Mouse (Mus musculus) midbrain, embryonic 13.5 days (tissue): ENCODE data around the gene Pcca. TPM values are rescaled to one million over a fixed set of nuclear protein-coding genes. Genes with fewer than 3 reads are reported as not detected.

ENCODE experiments used
- ATAC-seq: fragments of 200-750 bp; cut with Nextera tagmentation; 2 replicates; pipeline ENCODE4 v1.8.0; 2017; ENCODE audit warnings: mild to moderate bottlenecking, moderate TSS enrichment, moderate library complexity
- H3K27ac ChIP-seq: fragments of 300-500 bp; sonication (generic); 2 replicates; pipeline ENCODE4 v1.5.1; 2015; ENCODE audit warnings: inconsistent platforms, mild to moderate bottlenecking, moderate library complexity
- H3K27me3 ChIP-seq: fragments of 300-500 bp; sonication (generic); 2 replicates; pipeline ENCODE4 v1.6.1; 2015; ENCODE audit warnings: mild to moderate bottlenecking, inconsistent platforms
- H3K36me3 ChIP-seq: fragments of 300-500 bp; sonication (generic); 2 replicates; pipeline ENCODE4 v1.6.1; 2015; ENCODE audit warnings: mild to moderate bottlenecking, inconsistent platforms
- H3K4me1 ChIP-seq: fragments of 300-500 bp; sonication (generic); replicated peaks from 2 replicates; pipeline ENCODE4 v1.6.1; 2015; ENCODE audit warnings: inconsistent platforms
- H3K4me2 ChIP-seq: fragments of 300-500 bp; sonication (generic); replicated peaks from 2 replicates; pipeline ENCODE4 v1.6.1; 2015; ENCODE audit warnings: moderate library complexity, mild to moderate bottlenecking, inconsistent platforms
- H3K4me3 ChIP-seq: fragments of 300-500 bp; sonication (generic); replicated peaks from 2 replicates; pipeline ENCODE4 v1.5.1; 2015; ENCODE audit warnings: mild to moderate bottlenecking, inconsistent platforms
- H3K9ac ChIP-seq: fragments of 300-500 bp; sonication (generic); replicated peaks from 2 replicates; pipeline ENCODE4 v1.6.1; 2015; ENCODE audit warnings: mild to moderate bottlenecking, inconsistent platforms
- H3K9me3 ChIP-seq: fragments of 300-500 bp; sonication (generic); 2 replicates; pipeline ENCODE4 v1.6.1; 2016; ENCODE audit warnings: mild to moderate bottlenecking, inconsistent platforms
- WGBS: fragments of 180-500 bp; shearing (Covaris S2); methylation state at CpG from one replicate; pipeline ENCODE4 v1.1.7; 2015; 5-methylcytosine and 5-hydroxymethylcytosine counted together
- polyA plus RNA-seq: library from polyadenylated mRNA; unstranded; fragments of >200 nt; fragmentation: Nextera tagmentation; extraction: Ambion mirVana; gene quantifications from 2 replicates; pipeline ENCODE4 v1.2.1, GENCODE M21; 2015

Gene Pcca
- polyA plus RNA-seq, 1 experiment from 2014 or later = 27.4 TPM

GRCm38 (mm10) chr14:122902136-122902535, 368.0 kb downstream of the Pcca start:
- Histone ChIP-seq H3K4me1 (no peaks in the 10 kb centered on the region), H3K27ac (no peak overlapping the region), H3K4me3 (no peak overlapping the region), H3K27me3 (no peaks in the 10 kb centered on the region), H3K9ac (no peak overlapping the region), H3K4me2 (no peak overlapping the region), H3K36me3 (no peaks in the 10 kb centered on the region), H3K9me3 (no peaks in the 10 kb centered on the region; the same call in 1 of the 2 replicates)
- ATAC-seq = no peak
- 67% methylated on average over 2 of the region's 2 CpGs for WGBS

GRCm38 (mm10) chr14:122902884-122903283, 368.8 kb downstream of the Pcca start:
- no peak overlapping the region for H3K9ac ChIP-seq
- H3K27me3 ChIP-seq = no peaks in the 10 kb centered on the region
- no peak overlapping the region for H3K4me2 ChIP-seq
- H3K9me3 ChIP-seq = no peaks in the 10 kb centered on the region; the same call in 1 of the 2 replicates
- ATAC-seq = peak; percentile 45; the same call in 1 of the 2 replicates
- no peak overlapping the region for H3K27ac ChIP-seq
- no peak overlapping the region for H3K4me3 ChIP-seq
- WGBS = 81% methylated on average over 4 of the region's 4 CpGs
- no peaks in the 10 kb centered on the region for H3K4me1 ChIP-seq
- H3K36me3 ChIP-seq = peaks cover under 1% of the 10 kb centered on the region; the same call in 1 of the 2 replicates

DNA sequence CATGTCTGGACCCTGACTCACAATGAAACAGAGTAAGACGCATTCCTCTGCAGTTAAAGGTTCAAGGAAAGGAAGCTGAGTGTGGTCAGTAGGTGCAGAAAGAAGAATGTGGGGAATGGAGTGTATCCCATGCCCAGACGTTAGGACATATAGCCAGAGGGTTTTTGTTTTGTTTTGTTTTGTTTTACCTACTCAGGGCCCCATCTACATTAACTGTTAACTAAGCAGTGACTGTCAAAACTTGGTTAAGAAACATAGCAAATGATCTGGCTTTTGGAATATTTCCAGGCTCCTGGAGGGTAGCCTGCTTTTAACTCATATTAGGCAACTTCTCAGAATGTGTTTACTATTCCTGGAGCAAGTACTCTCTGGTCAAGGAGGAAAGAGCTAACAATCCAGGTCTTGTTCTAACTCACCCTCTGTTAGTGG, 369.8 kb downstream of the Pcca start:
- no peak for ATAC-seq

DNA sequence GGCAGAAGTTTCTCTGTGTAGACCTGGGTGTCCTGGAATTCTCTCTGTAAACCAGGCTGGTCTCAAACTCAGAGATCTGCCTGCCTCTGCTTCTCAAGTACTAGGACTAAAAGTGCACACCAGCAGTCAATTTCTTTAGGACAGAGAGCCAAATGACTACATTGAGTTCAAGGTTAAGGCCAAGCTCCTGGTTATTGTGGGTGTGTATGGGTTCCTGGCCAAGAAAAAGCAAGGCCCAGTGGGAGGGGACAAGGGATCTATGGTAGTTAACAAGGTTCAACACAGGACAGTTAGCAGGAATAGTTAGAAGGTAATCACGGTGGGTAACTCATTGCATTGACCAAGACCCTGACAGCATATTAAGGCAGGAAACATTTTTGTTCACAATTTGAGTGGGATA, 370.9 kb downstream of the Pcca start:
- Histone ChIP-seq H3K4me1 (no peaks in the 10 kb centered on the region), H3K4me3 (no peak overlapping the region), H3K36me3 (peaks cover 8% of the 10 kb centered on the region; the same call in 1 of the 2 replicates), H3K27me3 (no peaks in the 10 kb centered on the region), H3K9me3 (peaks cover 5% of the 10 kb centered on the region), H3K9ac (no peak overlapping the region), H3K4me2 (no peak overlapping the region), H3K27ac (no peak overlapping the region)
- WGBS = 98% methylated on average over 1 of the region's 1 CpGs
- ATAC-seq = no peak

More for the DNA sequence above, 369.8 kb downstream of the Pcca start:
- whole genome bisulfite sequencing = 73% methylated on average over 2 of the region's 2 CpGs
- H3K4me3 ChIP-seq = no peak overlapping the region
- H3K4me1 ChIP-seq = no peaks in the 10 kb centered on the region
- peaks cover 5% of the 10 kb centered on the region for H3K9me3 ChIP-seq
- no peak overlapping the region for H3K27ac ChIP-seq
- peaks cover 8% of the 10 kb centered on the region; the same call in 1 of the 2 replicates for H3K36me3 ChIP-seq
- H3K9ac ChIP-seq = no peak overlapping the region
- H3K27me3 ChIP-seq = no peaks in the 10 kb centered on the region
- no peak overlapping the region for H3K4me2 ChIP-seq

DNA sequence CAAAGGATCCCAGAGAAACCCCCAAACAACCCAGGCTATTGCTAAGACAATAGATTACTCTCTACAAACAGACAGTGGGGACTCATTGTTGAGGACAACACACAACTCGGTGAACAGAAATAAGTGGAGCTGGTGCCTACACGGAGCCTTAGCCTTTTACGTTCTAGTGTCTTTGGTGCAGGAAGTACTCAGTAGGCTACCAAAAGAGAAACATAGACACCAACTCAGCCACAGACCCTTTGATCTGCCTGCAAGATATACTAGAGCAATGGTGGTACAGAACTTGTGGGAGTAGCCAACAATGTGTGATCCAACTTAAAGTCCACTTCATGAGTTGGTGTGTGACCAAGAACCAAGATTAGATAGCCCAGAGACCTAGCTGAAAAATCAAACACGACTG, 374.0 kb downstream of the Pcca start:
- WGBS = 93% methylated on average over 4 of the region's 4 CpGs
- Histone ChIP-seq H3K9ac (no peak overlapping the region), H3K4me1 (peaks cover 7% of the 10 kb centered on the region), H3K4me2 (no peak overlapping the region), H3K4me3 (no peak overlapping the region), H3K9me3 (peaks cover 5% of the 10 kb centered on the region), H3K27ac (no peak overlapping the region), H3K36me3 (peaks cover 8% of the 10 kb centered on the region; the same call in 1 of the 2 replicates), H3K27me3 (peaks cover 23% of the 10 kb centered on the region)
- no peak for ATAC-seq

DNA sequence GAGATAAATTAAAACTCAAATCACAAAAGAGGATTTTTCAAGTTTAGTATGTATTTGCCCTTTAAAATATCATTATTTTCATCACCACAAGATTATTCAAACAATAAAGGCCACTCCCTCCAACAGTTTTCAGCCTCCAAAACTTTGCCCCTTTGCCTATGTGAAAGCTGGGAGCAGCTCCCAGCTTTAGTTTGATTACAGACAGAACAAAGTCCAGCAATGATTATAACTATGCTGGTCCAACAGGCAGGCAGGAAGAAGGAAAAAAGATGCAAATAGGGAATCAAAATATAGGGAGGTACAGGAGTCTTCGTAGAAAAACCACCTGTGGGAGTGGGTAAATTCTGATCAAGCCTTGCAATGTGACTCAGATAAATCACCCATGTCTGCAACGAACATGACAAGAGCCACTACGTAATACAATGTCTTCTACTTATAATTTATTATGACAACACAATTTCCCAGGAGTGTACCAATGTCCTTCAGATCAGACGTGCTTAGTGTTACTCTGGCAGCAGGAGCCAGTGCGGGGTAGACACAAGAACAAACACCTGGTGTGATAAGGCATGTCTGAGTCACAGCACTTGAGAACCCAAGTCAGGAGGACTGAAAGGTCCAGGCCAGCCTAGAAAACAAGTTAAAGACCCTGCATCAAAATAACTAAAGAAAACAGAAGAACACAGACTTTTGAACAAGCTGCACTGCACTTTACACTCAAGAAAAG, 375.4 kb downstream of the Pcca start:
- peaks cover 11% of the 10 kb centered on the region for H3K4me1 ChIP-seq

DNA sequence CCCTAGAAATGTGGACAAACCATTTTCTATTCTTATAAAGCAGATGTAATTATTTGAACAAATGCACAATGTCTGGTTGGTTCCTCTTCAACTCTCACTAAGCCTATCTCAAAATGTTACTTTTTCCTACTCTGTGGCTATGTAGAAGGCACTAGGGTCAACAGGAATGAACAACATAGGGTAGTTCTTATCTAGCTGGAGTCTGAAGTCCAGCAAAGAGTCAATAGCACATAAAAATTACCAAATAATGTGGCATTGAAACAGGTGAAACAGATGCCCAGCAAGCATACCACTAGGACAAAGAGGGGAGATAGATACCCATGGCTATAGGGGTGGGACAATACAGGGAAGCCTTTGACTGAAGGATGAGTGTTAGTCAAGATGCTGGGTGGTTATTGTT, 377.1 kb downstream of the Pcca start:
- no peak for ATAC-seq

More for the DNA sequence above, 375.4 kb downstream of the Pcca start:
- ATAC-seq = no peak
- Histone ChIP-seq H3K4me2 (no peak overlapping the region), H3K9me3 (peaks cover 5% of the 10 kb centered on the region), H3K27me3 (peaks cover 35% of the 10 kb centered on the region), H3K27ac (no peak overlapping the region), H3K9ac (no peak overlapping the region), H3K4me3 (no peak overlapping the region), H3K36me3 (peaks cover 8% of the 10 kb centered on the region; the same call in 1 of the 2 replicates)
- 88% methylated on average over 5 of the region's 5 CpGs for WGBS

GRCm38 (mm10) chr14:122912137-122912536, 378.0 kb downstream of the Pcca start:
- peaks cover 8% of the 10 kb centered on the region; the same call in 1 of the 2 replicates for H3K36me3 ChIP-seq
- H3K4me3 ChIP-seq = no peak overlapping the region
- 46% methylated on average over 1 of the region's 1 CpGs for WGBS
- H3K9me3 ChIP-seq = peaks cover 5% of the 10 kb centered on the region
- no peak for ATAC-seq
- H3K4me1 ChIP-seq = peaks cover 11% of the 10 kb centered on the region
- peak overlapping the region; percentile 99 for H3K4me2 ChIP-seq
- no peak overlapping the region for H3K27ac ChIP-seq
- H3K27me3 ChIP-seq = peaks cover 35% of the 10 kb centered on the region
- no peak overlapping the region for H3K9ac ChIP-seq

More for the DNA sequence above, 377.1 kb downstream of the Pcca start:
- Histone ChIP-seq H3K4me1 (peaks cover 11% of the 10 kb centered on the region), H3K9me3 (peaks cover 5% of the 10 kb centered on the region), H3K9ac (no peak overlapping the region), H3K4me2 (no peak overlapping the region), H3K27ac (no peak overlapping the region), H3K36me3 (peaks cover 8% of the 10 kb centered on the region; the same call in 1 of the 2 replicates), H3K27me3 (peaks cover 35% of the 10 kb centered on the region), H3K4me3 (no peak overlapping the region)

DNA sequence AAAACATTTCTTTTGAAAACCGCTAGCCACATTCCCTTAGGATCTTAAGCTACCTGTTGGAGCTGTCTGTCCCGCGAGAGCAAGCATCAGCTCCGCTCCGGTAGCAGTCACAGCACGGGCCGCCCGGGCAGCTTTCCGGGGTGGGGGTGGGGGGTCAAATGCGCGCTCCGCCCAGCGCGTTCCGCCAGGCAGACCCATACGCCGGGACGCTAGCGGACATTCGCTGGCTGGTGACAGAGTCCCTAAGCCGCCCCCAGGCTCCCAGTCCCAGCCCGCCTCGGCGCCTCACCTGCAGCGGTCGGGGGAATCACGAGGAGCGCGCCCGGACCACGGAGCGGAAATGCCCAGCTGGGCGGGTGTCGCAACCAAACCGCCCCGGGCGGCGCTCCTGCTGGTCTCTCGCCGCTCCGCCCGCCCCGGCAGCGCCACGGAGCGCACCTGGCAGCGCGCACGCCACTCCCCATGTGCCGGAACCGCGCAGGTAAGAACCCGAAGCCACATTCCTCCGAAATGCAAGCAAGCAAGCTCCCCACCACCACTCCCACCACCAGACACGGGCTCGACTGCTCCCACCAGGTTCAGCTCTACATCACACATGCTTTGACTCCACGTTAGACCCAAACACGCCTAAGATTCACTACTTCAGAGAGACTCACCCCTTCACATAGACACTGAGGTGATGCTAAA, 378.8 kb downstream of the Pcca start:
- Histone ChIP-seq H3K4me3 (peak overlapping the region; percentile 60), H3K27me3 (peaks cover 35% of the 10 kb centered on the region), H3K27ac (no peak overlapping the region), H3K36me3 (peaks cover 10% of the 10 kb centered on the region; the same call in 1 of the 2 replicates), H3K9ac (peak overlapping the region; percentile 74), H3K4me2 (peak overlapping the region; percentile 99), H3K4me1 (peaks cover 11% of the 10 kb centered on the region), H3K9me3 (peaks cover 5% of the 10 kb centered on the region)
- peak; percentile 88 for ATAC-seq
- WGBS = under 1% methylated on average over 55 of the region's 58 CpGs

GRCm38 (mm10) chr14:122913657-122914056, 379.5 kb downstream of the Pcca start, which contains the start of gene Ggact:
Gene Ggact, minus strand, starts transcription at chr14:122913757.
- Histone ChIP-seq H3K36me3 (0 out of 2 replicates have a peak, but pooled peaks cover 6% of the 10 kb centered on the region), H3K4me1 (peaks cover 11% of the 10 kb centered on the region), H3K4me3 (peak within 1 kb of the TSS; percentile 60), H3K9me3 (peaks cover under 1% of the 10 kb centered on the region), H3K4me2 (peak within 1 kb of the TSS; percentile 99), H3K9ac (peak within 1 kb of the TSS; percentile 74), H3K27ac (no peak within 1 kb of the TSS), H3K27me3 (peaks cover 35% of the 10 kb centered on the region)
- 70% methylated on average over 6 of the region's 6 CpGs for WGBS
- ATAC-seq = no peak

- WGBS = 100% methylated on average over 1 of the region's 1 CpGs
- Histone ChIP-seq H3K9me3 (no peaks in the 10 kb centered on the region), H3K9ac (no peak overlapping the region), H3K27ac (no peak overlapping the region), H3K4me2 (no peak overlapping the region), H3K4me3 (no peak overlapping the region), H3K27me3 (peaks cover 14% of the 10 kb centered on the region), H3K4me1 (peaks cover 8% of the 10 kb centered on the region), H3K36me3 (peaks cover 21% of the 10 kb centered on the region)
- ATAC-seq = no peak
These were observed 383.6 kb downstream of the Pcca start for GRCm38 (mm10) chr14:122917676-122918075.

DNA sequence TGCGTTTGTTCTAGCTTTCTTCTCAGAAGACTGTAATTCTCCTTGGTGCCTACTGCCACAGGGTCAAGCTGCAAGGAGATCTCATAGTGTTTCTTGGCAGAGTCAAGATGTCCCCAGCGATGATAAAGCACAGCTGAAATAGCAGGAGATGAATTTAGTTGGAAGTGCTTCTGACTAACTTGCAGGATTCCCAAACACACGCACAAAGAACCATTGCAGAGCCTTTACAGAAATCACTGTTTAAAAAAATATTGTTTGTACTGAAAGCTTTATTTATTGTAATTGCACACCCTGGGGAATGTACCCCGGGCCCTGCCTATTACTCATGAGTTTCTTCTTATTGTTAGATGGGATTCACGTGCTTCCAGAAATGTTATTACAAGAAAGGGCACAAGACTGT, 385.9 kb downstream of the Pcca start:
- no peaks in the 10 kb centered on the region for H3K9me3 ChIP-seq
- H3K4me1 ChIP-seq = no peaks in the 10 kb centered on the region
- 87% methylated on average over 5 of the region's 5 CpGs for WGBS
- no peak for ATAC-seq
- no peaks in the 10 kb centered on the region for H3K27me3 ChIP-seq
- H3K27ac ChIP-seq = no peak overlapping the region
- H3K4me2 ChIP-seq = no peak overlapping the region
- no peak overlapping the region for H3K4me3 ChIP-seq
- no peak overlapping the region for H3K9ac ChIP-seq
- peaks cover 25% of the 10 kb centered on the region for H3K36me3 ChIP-seq
